Mouse (Mus musculus) testis, adult 2 months (tissue): ENCODE data around the gene Cfap61.

Source experiments
- CTCF ChIP-seq: fragments of 200-500 bp; IDR thresholded peaks from 2 replicates; pipeline ENCODE4 v1.5.1; 2012; ENCODE audit warnings: low read depth, mild to moderate bottlenecking, inconsistent platforms, low read length, moderate library complexity; ENCODE audit not compliant: control insufficient read depth, insufficient read depth, insufficient replicate concordance
- POLR2A ChIP-seq: fragments of 200-500 bp; IDR thresholded peaks from 2 replicates; pipeline ENCODE4 v1.6.1; 2012; ENCODE audit warnings: low read depth, mild to moderate bottlenecking, inconsistent platforms, low read length, moderate library complexity; ENCODE audit not compliant: control insufficient read depth

DNA sequence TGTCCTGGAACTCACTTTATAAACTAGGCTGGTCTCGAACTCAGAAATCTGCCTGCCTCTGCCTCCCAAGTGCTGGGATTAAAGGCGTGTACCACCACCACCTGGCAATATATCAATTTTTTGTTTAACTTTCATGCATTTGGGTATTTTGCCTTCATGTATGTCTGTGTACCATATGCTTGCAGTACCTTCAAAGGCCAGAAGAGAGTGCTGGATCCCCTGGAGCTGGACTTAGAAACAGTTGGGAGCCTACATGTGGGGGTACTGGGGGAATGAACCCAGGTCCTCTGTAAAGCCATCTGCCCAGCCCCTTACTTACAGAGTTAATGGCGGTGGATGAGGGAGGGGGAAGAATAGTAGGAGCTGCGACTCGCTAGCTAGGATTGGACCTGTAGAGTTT lies 114.8 kb downstream of the Cfap61 start:
- no peak for TF ChIP-seq CTCF
- TF ChIP-seq POLR2A = no peak
